Mouse (Mus musculus) cerebellum, adult 8-10 months (tissue): ENCODE data around the gene Igsf9b.
A peak's percentile ranks its signal among the peaks of the same experiment; 100 is the strongest.

Source experiments
- DNase-seq: peaks from one replicate; pipeline ENCODE4 v3.0.0; 2022

Igsf9b gene

GRCm38 (mm10) chr9:27336962-27337636 is 38.1 kb downstream of the Igsf9b start:
- DNase-seq: no peak

DNA sequence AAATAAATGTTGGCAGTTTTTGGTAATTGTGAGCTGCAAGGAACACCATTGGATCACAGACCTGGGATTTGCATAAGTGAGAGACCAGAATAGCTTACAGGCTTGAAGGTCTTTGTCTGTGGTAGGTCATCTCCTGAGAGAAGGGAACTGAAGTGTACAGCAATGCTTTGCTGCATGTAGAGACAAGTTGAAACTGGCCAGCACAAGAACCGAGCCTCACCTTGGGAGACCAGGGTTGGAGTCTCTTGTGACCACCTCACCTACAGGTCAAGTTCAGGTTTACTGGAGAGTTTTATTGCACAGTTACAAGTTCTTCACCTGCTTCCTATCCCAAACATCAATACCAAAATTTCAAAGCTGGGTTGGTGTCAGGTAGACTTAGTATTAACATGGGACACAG is 40.2 kb downstream of the Igsf9b start:
- DNase-seq: no peak

DNA sequence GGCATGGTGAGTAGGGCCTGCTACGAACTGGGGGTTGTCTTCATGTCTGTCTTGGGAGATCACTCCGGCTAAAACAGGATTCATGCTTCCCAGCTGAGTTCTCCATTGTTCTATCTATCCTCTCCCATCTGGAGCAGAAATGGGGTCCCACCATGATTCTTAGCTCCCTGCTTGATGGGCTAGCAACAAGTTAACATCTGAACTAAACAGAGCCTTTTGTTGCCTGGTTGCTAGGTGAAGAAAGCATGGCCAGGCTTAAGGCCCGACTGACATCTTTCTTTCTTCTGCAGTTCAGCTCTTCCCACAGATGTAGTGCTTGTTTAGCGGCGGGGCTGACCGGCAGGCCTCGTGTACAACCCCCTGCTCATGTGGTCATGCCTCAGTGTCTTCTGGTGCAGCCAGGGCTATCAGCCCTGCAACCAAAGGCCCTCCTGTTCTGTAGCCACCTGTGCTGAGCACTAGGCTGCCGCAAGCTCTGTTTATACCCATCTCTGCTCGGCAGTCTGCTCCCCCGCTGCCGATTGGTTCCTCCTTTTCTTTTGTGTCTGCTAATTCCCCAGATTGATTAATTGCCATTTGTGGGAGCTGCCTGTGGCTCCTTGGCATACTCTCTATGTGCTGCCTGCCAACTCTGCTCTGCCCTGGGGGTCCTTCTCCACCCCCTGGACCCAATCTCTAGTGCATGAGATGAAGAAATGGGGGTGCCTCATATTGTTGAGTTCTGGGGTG is 47.7 kb downstream of the Igsf9b start:
- DNase-seq: no peak

- no peak for DNase-seq
Observed at GRCm38 (mm10) chr9:27353082-27353481, 54.1 kb downstream of the Igsf9b start.

DNA sequence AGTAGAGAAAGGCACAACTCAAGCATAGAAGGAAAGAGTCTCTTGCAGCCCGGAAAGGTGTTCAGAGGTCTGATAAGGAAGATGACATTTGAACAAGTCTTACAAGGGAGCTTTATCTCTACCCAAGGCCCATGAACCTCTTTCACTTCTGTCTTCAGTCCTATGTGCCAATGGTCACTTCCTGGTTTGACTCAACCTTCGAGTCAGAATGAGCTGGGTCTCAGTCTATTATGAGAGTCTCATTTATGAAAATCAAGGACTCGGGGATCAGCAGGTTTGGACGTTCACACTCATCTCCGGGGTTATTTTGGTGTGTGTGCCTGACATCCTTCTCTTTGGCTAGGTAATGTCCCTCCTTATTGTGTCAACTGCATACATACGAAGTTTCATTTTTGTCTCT is 58.9 kb downstream of the Igsf9b start:
- no peak for DNase-seq

DNA sequence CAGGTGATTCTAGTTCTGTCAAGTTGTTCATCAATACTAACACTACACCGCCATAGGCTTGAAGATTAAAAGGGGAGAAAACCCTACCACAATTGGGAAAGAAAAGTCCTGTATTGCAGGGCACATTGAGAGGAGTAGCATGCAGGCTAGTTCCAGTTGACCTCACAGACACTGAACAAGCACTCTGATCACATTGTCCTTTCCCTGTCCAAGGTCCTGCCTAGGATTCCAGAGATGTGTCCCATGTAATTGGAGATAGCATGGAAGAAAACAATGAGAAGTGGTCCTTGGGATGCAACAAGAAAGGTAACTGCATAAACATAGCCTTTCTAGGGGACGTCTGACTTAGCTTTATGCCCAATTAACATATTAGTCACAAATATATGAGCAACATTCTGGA is 68.2 kb downstream of the Igsf9b start:
- DNase-seq: no peak

DNA sequence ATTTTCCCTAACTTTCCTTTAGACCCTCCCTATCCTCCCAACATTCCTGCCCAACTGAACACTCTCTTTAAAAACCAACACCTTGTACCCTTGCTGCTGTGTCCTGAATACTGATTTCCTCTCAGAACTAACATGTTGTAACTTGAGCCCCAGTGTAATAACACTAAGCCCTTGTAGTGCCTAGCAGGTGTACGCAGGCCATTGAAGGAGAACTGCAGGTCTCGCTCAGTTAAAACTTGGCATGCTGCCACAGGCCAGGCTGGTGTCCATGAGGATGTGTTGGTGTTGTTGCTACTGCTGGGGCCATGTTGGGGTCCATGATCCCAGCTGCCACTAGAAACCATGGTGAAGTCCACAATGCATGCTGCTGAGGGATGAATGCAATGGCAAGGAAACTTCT is 70.1 kb downstream of the Igsf9b start:
- no peak for DNase-seq

- DNase-seq: peak; percentile 38
Observed at GRCm38 (mm10) chr9:27375746-27376145, 76.7 kb downstream of the Igsf9b start.

DNA sequence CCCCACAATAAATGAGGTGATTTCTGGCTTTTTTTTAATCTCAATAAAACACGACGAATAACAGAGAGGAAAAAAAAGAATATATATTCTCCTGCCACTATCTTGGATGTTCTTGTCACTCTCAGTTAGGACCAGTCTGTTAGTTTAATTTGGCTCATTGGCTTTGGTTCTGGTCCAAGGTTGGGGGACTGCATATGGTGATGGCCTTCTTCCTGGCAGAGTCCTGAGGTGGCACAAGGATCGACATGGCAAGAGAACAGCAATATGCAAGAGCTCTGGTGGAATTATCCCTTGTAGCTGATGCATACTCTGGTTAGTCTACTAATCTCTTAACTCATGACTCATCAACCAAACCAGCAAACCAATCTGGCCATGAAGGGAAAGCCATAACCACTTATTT is 87.9 kb downstream of the Igsf9b start:
- peak; percentile 55 for DNase-seq

GRCm38 (mm10) chr9:27396500-27396899 is 97.5 kb downstream of the Igsf9b start, which contains the start of gene Spata19:
Spata19 (plus strand) TSS chr9:27396800.
- no peak for DNase-seq

- no peak for DNase-seq
Observed at GRCm38 (mm10) chr9:27401169-27401568, 102.2 kb downstream of the Igsf9b start.
